Mouse (Mus musculus) cerebellum, adult 9-10 months (tissue): ENCODE measurements around the gene Nkx6-2.
A peak's percentile ranks its signal among the peaks of the same experiment; 100 is the strongest.

Source experiments
- DNase-seq: peaks from one replicate; pipeline ENCODE4 v3.0.0; 2022

The Nkx6-2 gene

GRCm38 (mm10) chr7:139582595-139582994 lies at the start of gene Nkx6-2:
TSS of gene Nkx6-2 (minus strand) at chr7:139582797.
- no peak for DNase-seq

DNA sequence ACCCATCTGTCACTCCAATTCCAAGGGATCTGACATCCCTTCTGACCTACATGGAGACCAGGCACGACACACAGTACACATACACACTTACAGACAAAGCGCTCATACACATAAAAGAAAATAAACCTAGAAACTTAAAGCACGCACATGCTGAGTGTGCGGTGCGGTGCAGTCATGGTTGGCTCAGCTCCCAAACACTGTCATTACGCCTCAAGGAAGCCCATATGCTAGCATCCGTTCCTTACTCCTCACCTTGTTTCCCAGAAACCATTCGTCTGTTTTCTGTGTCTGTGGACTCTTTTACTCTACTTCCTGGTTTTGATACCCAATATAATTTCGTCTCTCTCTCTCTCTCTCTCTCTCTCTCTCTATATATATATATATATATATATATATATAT lies 42.6 kb upstream of the Nkx6-2 start:
- DNase-seq = no peak

GRCm38 (mm10) chr7:139622568-139622967 lies 40.0 kb upstream of the Nkx6-2 start:
- DNase-seq = no peak

- DNase-seq = peak; percentile 81
These were observed 33.5 kb upstream of the Nkx6-2 start for GRCm38 (mm10) chr7:139615767-139616766.

DNA sequence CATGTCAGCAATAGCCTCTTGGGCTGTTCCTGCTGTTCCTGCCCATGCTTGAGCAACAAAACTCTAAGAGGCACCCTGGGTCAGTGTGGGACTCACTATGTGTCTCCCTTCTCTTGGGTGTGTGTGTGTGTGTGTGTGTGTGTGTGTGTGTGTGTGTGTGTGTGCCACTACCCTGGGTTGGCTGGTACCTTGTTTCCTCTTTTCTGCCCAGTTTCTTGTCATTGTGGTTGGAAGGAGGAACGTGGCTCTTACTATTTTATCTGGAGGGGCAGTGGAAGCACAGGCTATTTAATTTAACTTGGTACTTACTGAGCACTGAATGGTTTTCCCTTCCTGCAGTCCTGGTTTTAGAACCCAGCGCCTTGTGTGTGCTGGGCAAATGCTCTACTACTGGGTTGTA lies 27.7 kb upstream of the Nkx6-2 start:
- DNase-seq = no peak

DNA sequence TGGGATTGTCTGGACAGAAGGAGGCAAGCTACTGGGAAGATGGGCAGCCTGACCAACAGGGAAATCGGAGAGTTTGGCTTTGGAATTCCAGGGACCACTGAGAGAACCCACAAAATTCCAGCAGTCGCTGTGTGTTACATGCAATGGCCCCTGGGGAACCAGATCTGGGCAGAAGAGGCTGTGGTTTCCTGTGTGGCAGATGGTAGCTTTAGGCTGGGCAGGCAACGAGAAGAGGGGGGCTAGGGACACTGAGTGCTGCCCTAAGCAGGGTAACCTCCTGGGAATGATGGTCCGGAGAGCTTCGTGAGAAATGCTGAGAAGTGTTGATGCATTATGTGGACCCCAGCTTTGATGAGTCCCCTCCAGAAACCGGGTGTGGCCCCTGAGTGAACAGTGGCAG lies 13.3 kb upstream of the Nkx6-2 start:
- DNase-seq = no peak

- no peak for DNase-seq
These were observed 12.7 kb upstream of the Nkx6-2 start for GRCm38 (mm10) chr7:139595311-139595710.

DNA sequence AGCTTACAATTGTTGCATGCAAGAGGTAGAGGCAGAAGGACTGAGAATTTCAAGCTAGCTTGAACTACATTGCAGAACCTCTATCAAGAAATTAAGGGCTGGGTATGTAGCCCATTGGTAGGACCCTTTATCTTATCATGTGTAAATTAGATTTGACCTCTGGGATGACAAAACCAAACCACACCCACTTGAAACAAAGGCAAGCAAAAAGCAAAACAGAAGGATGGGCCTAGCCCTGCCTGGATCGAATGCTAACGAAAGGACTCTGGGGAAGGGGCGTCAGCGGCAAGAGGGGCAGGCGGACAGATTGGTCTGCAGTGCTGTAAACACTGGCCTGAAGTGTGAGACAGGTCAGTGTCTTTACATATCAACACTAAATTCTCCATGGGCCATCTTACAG lies 8.7 kb upstream of the Nkx6-2 start:
- DNase-seq = no peak

DNA sequence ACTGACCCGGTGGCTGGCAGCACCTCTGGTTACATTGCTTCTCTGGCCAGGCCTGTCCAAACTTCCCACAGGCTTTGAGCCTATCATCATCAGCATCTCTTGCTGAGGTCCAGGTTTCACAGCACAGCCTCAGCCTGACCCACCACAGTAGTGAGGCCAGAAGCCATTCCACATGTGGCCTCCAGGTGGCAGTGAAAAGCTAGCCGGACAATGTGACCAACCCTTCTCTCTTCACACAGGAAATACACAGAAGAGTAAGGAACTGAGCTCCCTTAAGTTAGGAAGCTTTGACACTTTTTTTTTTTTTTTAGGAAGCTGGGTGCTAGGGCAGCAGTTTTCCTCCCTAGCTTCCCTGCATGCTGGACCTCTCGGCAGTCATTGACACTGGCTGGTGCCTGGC lies 7.7 kb upstream of the Nkx6-2 start:
- peak; percentile 39 for DNase-seq

- DNase-seq = no peak
These were observed 5.3 kb upstream of the Nkx6-2 start for GRCm38 (mm10) chr7:139587919-139588318.

DNA sequence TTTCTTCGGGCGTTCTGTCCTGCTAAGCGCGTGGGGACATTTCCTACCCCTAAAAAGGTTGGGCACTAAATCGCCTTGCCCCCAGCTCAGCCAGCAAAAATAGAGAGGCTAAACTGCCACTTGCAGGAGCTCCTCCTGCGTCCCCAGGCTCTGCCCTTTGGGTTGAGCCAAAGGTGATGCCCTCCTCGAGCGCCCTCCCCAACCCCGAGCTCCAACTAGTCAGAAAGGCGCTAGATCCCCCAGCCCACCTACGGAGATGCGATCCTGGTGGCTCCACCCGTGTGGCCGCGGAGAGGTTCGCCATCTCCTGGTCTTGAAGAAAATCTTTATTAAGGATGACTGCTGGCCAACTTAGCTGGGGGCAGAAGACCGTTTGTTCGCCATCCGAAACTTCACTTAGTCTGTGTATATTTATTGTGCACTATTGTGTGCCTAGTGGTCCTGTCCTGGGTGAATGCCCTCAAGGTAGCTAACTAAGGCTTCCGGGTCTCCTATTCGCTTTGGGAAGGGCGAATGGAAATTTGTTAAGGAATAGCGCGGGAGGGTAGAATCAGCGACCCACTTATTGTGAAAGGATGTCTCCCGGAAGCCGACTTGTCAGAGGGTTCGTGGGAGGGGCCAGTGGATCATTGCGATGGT lies 2.7 kb upstream of the Nkx6-2 start:
- DNase-seq = no peak

DNA sequence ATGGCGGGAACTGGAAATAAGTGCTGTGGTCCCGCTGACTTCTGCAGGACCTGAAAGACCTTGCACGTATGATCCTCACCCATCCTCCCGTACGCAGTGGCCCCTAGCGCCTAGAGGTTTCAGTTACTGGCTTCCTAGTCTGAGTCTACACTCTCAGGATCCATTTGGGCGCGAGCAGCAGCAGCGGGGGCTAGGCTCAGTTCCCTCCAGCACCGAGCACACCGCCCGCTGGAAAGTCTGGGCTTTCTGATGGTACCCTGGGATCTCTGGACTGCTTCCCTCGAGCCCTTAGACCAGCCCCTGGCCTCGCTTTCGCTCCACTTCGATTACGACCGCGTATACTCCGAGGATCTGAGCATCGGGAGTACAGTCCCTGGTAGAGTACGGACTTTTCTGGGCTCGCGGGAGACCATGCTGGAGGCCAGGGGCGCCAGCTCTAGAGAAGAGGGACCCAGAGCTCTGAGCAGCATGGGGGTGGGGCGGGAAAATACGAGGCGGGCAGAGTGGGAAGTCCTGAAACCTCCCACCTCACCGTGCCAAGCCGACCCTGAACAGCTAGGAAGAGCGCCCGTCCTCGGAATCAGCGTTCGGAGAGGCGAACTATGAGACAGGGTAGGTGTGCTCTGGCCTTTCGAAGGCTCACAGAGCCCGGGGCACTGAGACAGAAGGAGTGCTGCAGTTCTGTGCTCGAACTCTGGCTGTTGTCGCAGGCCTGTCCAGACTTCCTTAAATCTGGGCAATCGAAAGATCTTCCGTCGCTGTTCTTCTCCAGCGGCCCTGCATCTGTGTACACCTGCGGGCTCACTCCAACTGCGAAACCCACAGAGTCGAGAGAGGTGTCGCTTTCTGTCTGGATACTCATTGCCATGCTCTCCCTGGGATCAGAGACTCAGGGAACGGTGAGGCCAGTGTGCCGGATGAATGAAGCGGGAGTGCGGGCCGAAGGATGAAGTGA lies 1.9 kb upstream of the Nkx6-2 start:
- no peak for DNase-seq

DNA sequence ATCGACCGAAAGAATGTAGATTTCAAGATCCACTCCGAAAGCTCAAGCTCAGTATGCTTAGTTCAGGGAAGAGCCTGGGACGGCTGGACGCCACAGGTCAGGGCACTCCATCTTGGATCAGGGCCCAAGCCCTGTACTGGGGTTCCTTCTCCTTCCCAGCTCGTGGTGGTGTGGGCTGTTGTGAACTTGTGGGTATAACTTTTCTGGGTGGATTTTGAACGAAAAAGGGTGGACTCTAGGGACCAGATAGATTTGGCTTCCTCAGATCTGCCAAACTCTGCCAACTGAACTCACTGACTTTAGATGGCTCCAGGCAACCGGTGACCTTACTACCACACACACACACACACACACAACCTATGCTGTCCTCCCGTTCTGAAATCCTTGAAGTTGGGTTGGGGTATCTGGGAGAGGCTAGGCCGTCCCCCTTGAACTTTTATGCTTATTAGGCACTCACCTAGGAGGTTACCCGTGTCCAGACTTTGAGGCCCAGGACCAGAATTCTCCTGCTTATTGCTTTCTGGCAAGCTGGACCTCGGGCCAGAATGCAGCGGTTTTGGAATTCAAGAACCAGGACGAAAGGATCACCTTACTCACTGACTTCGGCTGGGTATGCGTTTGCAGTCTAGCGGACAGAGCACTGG lies 619 bp upstream of the Nkx6-2 start:
- no peak for DNase-seq

GRCm38 (mm10) chr7:139581801-139582571 lies 611 bp downstream of the Nkx6-2 start:
- DNase-seq = no peak

GRCm38 (mm10) chr7:139580851-139581775 lies 1.5 kb downstream of the Nkx6-2 start:
- DNase-seq = no peak

DNA sequence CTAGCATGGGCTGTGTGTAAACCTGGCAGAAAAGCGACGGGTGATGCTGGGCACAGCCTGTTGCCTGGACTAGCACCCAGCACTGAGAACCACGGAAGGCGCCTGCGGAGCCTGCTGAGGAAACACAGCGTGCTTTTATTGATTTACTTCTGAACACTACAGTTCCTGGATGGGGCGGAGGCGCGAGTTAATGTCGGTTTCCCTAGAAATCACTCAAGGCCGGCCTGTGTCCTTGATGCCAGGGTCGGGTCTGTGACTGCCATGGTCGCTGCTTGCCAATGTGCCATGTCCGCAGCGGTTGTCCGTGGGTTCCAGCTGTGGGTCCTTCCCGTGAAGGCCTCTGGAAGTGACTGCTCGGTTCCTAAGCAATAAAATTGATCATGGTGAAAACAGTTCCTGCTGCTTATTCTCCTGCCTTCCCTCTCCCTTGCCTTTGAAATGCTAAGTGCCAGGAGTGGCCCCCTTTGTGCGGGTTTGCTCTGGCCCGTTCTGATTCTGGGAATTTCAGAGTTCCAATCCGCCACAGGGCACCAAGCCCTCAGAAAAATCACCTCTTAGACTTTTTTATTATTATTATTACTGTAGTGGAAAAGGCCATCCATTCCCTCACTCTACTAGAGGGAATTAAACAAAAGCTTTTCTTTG lies 3.2 kb downstream of the Nkx6-2 start:
- DNase-seq = no peak

DNA sequence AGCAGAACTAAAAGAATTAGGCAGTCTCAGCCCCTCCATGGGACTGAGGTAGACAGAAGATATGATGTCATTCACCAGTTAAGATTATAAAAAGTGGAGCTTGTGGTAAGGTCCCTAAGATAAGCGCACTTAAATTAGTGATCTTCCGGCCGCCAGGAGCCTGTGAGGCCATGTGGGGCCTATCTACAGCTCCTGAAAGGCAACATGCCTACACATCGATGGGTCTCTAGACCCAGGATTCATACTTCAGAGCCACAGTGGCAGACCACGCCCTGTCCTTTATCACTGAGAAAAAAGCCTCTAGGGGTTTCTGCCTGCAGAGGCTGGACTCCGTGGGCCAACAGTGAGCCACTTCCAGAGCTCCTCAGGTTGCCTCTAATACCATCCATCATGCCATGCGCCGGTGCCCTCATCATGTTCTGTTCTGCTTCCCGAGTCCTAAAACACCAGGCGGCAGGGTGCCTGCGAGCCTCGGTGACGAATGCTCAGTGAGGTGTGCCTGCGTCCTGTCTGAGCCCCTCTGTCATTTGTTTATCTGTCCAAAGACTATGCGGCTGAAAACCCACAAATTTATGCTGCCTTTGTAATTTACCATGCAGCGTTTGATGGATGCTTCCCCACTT lies 6.4 kb downstream of the Nkx6-2 start:
- DNase-seq = no peak

GRCm38 (mm10) chr7:139572665-139573064 lies 9.9 kb downstream of the Nkx6-2 start:
- no peak for DNase-seq

DNA sequence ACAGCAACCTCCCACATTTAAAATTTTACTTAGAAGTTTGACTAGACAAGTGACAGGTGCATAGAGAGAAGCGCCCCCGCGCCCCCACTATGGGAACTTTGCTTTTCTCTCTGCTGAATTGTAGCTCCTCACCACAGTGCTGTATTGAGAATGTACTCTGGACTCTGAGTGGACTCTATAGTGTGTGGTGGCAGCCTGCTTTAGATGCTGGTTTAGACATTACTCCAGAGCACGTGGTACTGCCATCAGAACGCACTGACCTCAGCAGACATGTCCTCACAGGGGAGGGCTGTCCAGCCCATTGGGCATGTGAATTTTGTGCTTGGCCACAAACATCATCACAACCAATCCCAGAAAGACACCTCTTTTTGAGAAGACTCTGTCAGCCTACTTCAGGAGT lies 11.8 kb downstream of the Nkx6-2 start:
- DNase-seq = no peak

GRCm38 (mm10) chr7:139566533-139566932 lies 16.1 kb downstream of the Nkx6-2 start:
- no peak for DNase-seq
